Mouse (Mus musculus) lung, embryonic 14.5 days (tissue): ENCODE results near the gene Aff3. TPM values are rescaled to one million over a fixed set of nuclear protein-coding genes. Genes with fewer than 3 reads are reported as not detected.

ENCODE experiments used
- ATAC-seq: fragments of 200-750 bp; cut with Nextera tagmentation; 2 replicates; pipeline ENCODE4 v1.8.0; 2017; ENCODE audit warnings: mild to moderate bottlenecking, moderate TSS enrichment, moderate library complexity; ENCODE audit not compliant: insufficient read depth
- DNase-seq: peaks from one replicate; pipeline ENCODE4 v3.0.0-alpha.2; 2015
- H3K27ac ChIP-seq: fragments of 300-500 bp; sonication (generic); 2 replicates; pipeline ENCODE4 v1.5.1; 2014; ENCODE audit warnings: low read depth, mild to moderate bottlenecking, moderate library complexity
- H3K27me3 ChIP-seq: fragments of 300-500 bp; sonication (generic); 2 replicates; pipeline ENCODE4 v1.6.1; 2014; ENCODE audit warnings: low read length, control low read depth; ENCODE audit not compliant: insufficient read depth
- H3K36me3 ChIP-seq: fragments of 300-500 bp; sonication (generic); 2 replicates; pipeline ENCODE4 v1.6.1; 2014; ENCODE audit warnings: control low read depth; ENCODE audit not compliant: insufficient read depth
- H3K4me1 ChIP-seq: fragments of 300-500 bp; sonication (generic); 2 replicates; pipeline ENCODE4 v1.6.1; 2014; ENCODE audit warnings: antibody characterized with exemption, control low read depth; ENCODE audit not compliant: insufficient read depth
- H3K4me2 ChIP-seq: fragments of 300-500 bp; sonication (generic); 2 replicates; pipeline ENCODE4 v1.6.1; 2014; ENCODE audit warnings: mild to moderate bottlenecking
- H3K4me3 ChIP-seq: fragments of 300-500 bp; sonication (generic); 2 replicates; pipeline ENCODE4 v1.5.1; 2014; ENCODE audit warnings: low read depth, low read length
- H3K9ac ChIP-seq: fragments of 300-500 bp; sonication (generic); 2 replicates; pipeline ENCODE4 v1.6.1; 2014
- H3K9me3 ChIP-seq: fragments of 300-500 bp; sonication (generic); 2 replicates; pipeline ENCODE4 v1.6.1; 2016; ENCODE audit warnings: low read depth, low read length, control low read depth
- CTCF ChIP-seq: IDR thresholded peaks from 2 replicates; pipeline ENCODE4 v1.5.1; 2016; ENCODE audit warnings: antibody characterized with exemption, low read depth
- WGBS: fragments of 180-500 bp; shearing (Covaris S2); extraction: QIAGEN DNeasy Blood & Tissue Kit; methylation state at CpG from one replicate; pipeline ENCODE4 v1.1.7; 2014; 5-methylcytosine and 5-hydroxymethylcytosine counted together
- polyA plus RNA-seq: library from polyadenylated mRNA; unstranded; fragments of >200 nt; fragmentation: Nextera tagmentation; extraction: Ambion mirVana; gene quantifications from 2 replicates; pipeline ENCODE4 v1.2.1, GENCODE M21; 2014

The Aff3 gene
- polyA plus RNA-seq, 1 experiment from 2014 or later = 15.2 TPM

DNA sequence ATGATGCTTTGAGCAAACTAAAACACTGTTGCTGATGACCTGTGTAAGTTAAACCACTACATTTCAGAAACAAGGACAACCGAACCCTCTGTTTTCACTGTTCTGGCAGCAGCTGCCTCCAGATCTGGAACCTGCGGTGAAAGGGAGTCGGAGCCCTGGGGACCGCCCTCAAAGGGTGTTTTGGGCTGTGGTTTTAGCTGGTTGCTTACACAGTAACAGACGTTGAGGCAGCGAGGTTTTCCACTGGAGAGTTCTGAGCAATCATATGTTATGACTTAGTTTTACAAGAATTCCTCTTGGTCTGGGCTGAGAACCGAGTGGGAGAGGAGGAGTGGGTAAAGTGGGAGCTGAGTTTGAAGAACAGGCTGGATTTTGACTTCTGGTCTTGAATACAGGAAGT lies 7.1 kb downstream of the Aff3 start:
- Histone ChIP-seq H3K4me2 (no peak overlapping the region), H3K9me3 (no peaks in the 10 kb centered on the region), H3K27ac (no peak overlapping the region), H3K27me3 (no peaks in the 10 kb centered on the region), H3K4me3 (no peak overlapping the region), H3K4me1 (no peaks in the 10 kb centered on the region), H3K36me3 (no peaks in the 10 kb centered on the region), H3K9ac (no peak overlapping the region)
- no peak for TF ChIP-seq CTCF
- no peak for DNase-seq
- no peak for ATAC-seq
- 57% methylated on average over 7 of the region's 7 CpGs for WGBS

- no peaks in the 10 kb centered on the region for H3K36me3 ChIP-seq
- H3K9me3 ChIP-seq = no peaks in the 10 kb centered on the region
- no peaks in the 10 kb centered on the region for H3K27me3 ChIP-seq
- H3K4me2 ChIP-seq = no peak overlapping the region
- H3K27ac ChIP-seq = no peak overlapping the region
- DNase-seq = no peak
- H3K4me1 ChIP-seq = no peaks in the 10 kb centered on the region
- TF ChIP-seq CTCF = no peak; the same call in 1 of the 2 replicates
- 91% methylated on average over 5 of the region's 5 CpGs for WGBS
- H3K4me3 ChIP-seq = no peak overlapping the region
- no peak overlapping the region for H3K9ac ChIP-seq
- ATAC-seq = no peak
These were observed 9.7 kb downstream of the Aff3 start for GRCm38 (mm10) chr1:38654981-38655540.

DNA sequence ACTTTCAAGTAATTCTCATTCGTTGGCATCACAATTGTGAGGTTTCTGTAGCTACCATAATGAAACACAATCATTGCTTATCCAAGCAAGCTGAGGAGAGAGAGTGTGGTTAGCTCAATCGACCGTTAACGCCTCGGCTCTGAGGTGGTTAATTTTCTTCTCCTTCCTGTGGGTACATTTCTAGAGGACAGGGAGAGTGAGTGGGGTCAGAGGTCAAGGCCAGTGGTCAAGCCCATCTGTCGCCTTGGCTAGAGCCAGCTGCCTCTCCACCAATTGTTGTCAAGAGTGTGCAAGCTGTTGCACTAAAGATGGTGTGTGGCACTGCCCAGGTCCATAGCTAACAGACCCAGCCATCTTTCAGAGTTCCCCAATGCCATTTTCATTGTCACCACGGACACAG lies 14.7 kb downstream of the Aff3 start:
- no peak for TF ChIP-seq CTCF
- H3K4me1 ChIP-seq = no peaks in the 10 kb centered on the region
- H3K9ac ChIP-seq = no peak overlapping the region
- no peak overlapping the region for H3K4me3 ChIP-seq
- WGBS = 65% methylated on average over 7 of the region's 7 CpGs
- no peak for ATAC-seq
- H3K4me2 ChIP-seq = no peak overlapping the region
- no peak overlapping the region for H3K27ac ChIP-seq
- no peaks in the 10 kb centered on the region for H3K27me3 ChIP-seq
- DNase-seq = no peak
- H3K36me3 ChIP-seq = no peaks in the 10 kb centered on the region
- H3K9me3 ChIP-seq = no peaks in the 10 kb centered on the region

DNA sequence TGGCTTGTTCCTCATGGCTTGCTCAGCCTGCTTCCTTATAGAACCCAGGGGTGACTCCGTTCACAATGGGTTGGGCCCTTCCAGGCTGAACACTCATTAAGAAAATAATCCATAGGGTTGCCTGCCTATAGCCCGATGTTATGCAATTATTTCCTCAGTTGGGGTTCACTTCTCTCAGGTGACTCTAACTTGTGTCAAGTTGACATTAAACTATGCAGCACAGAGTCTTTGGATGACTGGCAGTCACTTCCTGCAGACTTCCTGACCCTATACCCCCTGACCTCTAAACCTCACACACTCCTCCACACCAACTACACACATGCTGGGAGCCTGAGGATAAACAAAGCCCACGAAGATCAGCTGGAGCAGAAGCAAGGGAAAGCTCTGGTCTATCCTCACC lies 15.6 kb downstream of the Aff3 start:
- no peaks in the 10 kb centered on the region for H3K27me3 ChIP-seq
- H3K9ac ChIP-seq = no peak overlapping the region
- no peaks in the 10 kb centered on the region for H3K4me1 ChIP-seq
- no peaks in the 10 kb centered on the region for H3K36me3 ChIP-seq
- DNase-seq (no peak), ATAC-seq (no peak)
- TF ChIP-seq CTCF = no peak
- no peak overlapping the region for H3K4me3 ChIP-seq
- 57% methylated on average over 3 of the region's 3 CpGs for WGBS
- H3K9me3 ChIP-seq = no peaks in the 10 kb centered on the region
- no peak overlapping the region for H3K27ac ChIP-seq
- no peak overlapping the region for H3K4me2 ChIP-seq

DNA sequence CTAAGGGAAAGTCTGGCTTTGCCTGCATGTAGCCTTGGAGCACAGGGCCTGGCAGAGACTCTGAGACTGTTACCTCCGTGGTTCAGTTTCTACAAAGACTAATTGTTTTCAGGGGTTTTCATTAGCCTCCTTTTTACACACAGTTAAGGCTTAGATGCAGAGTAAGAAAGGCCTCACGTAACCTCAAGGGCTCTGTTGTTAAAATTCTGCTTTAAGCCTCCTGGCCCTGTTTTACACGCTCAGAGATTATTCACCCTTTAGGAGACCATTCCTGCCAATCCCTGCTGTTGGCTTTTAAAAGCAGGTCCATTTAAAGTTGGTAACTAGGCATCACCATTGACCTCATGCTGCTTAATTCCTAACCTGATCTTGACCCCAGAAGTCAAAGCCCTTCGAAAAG lies 22.5 kb downstream of the Aff3 start:
- no peak overlapping the region for H3K9ac ChIP-seq
- no peak overlapping the region for H3K27ac ChIP-seq
- H3K36me3 ChIP-seq = no peaks in the 10 kb centered on the region
- no peaks in the 10 kb centered on the region for H3K27me3 ChIP-seq
- ATAC-seq (no peak), DNase-seq (no peak)
- no peaks in the 10 kb centered on the region for H3K9me3 ChIP-seq
- no peak overlapping the region for H3K4me3 ChIP-seq
- 55% methylated on average over 4 of the region's 4 CpGs for WGBS
- H3K4me1 ChIP-seq = no peaks in the 10 kb centered on the region
- H3K4me2 ChIP-seq = no peak overlapping the region
- no peak for TF ChIP-seq CTCF

GRCm38 (mm10) chr1:38639669-38640068 lies 25.1 kb downstream of the Aff3 start:
- no peaks in the 10 kb centered on the region for H3K27me3 ChIP-seq
- peak; percentile 43 for TF ChIP-seq CTCF
- DNase-seq (peak; percentile 30), ATAC-seq (no peak)
- H3K9me3 ChIP-seq = no peaks in the 10 kb centered on the region
- no peak overlapping the region for H3K27ac ChIP-seq
- H3K9ac ChIP-seq = no peak overlapping the region
- WGBS = 76% methylated on average over 5 of the region's 5 CpGs
- H3K4me2 ChIP-seq = no peak overlapping the region
- H3K4me1 ChIP-seq = no peaks in the 10 kb centered on the region
- H3K4me3 ChIP-seq = no peak overlapping the region
- no peaks in the 10 kb centered on the region for H3K36me3 ChIP-seq

DNA sequence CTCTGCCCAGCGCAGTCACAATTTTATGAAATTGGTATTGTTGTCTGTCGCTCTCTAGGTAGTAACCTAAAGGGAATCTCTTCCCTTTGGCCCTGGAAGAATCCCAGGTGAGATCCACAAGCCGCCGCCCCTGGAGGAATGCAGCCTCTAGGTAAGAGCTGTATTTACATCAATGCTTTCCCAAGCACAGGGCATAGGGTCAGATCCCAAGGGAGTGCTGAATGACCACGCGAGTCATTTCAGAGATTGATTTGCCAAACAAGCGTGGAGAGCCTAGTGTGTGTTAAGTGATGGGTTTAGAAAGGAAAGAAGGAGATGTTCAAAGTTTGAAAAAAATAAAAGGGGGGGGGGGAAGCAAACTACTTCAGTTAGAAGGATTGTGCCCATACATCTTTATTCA lies 29.2 kb downstream of the Aff3 start:
- H3K4me3 ChIP-seq = no peak overlapping the region
- H3K27me3 ChIP-seq = no peaks in the 10 kb centered on the region; the same call in 1 of the 2 replicates
- no peak overlapping the region for H3K27ac ChIP-seq
- no peaks in the 10 kb centered on the region for H3K9me3 ChIP-seq
- no peak overlapping the region for H3K4me2 ChIP-seq
- TF ChIP-seq CTCF = no peak
- WGBS = 61% methylated on average over 7 of the region's 7 CpGs
- no peaks in the 10 kb centered on the region for H3K36me3 ChIP-seq
- H3K4me1 ChIP-seq = no peaks in the 10 kb centered on the region
- DNase-seq = no peak
- no peak overlapping the region for H3K9ac ChIP-seq
- no peak for ATAC-seq

DNA sequence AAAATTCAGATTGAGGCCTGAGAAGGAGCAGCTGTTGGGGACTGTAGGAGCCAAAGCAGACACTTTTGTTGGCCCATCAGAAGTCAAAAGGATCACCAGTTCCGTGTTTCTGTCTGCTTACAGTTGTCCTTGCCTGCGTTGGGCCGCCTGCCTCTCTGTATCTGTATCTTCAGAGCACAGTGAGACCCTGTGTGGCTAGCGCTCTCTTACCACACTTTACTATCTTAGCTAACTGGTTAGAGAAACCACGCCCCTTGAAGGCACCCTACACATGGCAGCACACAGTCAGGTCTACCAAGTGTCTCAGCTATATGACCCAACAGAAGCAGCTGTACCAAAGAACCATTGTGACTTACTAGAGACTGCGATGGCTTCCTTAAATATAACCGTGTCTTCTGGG lies 30.7 kb downstream of the Aff3 start:
- no peak for ATAC-seq
- WGBS = 76% methylated on average over 7 of the region's 7 CpGs
- Histone ChIP-seq H3K27me3 (peaks cover 4% of the 10 kb centered on the region; the same call in 1 of the 2 replicates), H3K9me3 (no peaks in the 10 kb centered on the region), H3K36me3 (no peaks in the 10 kb centered on the region), H3K9ac (no peak overlapping the region), H3K27ac (no peak overlapping the region), H3K4me1 (peaks cover under 1% of the 10 kb centered on the region; the same call in 1 of the 2 replicates), H3K4me2 (no peak overlapping the region), H3K4me3 (no peak overlapping the region)
- no peak for DNase-seq
- no peak for TF ChIP-seq CTCF
